Mouse (Mus musculus): ENCODE measurements around the gene Slc40a1.

Gene Slc40a1

GRCm38 (mm10) chr1:45926393-45926763 lies at the start of gene Slc40a1:
Gene Slc40a1, minus strand, starts transcription at chr1:45926523.
- DNase-seq: no peak

GRCm38 (mm10) chr1:45971314-45971713 lies 45.0 kb upstream of the Slc40a1 start:
- no peak for DNase-seq

DNA sequence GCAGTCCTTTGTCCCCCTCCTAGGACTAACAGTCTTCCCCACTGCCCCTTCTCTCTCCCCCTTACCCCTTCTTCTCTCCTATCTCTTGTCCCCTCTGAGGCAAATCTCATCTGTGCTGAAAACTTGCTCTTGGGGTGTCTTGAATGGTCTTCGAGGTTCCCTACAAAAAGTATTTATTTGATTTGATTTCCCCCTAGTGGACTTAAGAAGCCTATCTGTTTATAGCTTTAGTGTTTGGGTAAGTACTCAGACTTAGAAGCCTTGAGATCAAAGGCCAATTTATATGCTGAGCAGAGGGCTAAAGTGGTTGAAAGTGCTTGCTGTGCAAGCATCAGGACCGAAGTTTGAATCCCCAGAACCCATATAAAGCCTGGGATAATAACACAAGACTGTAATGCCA lies 22.7 kb upstream of the Slc40a1 start:
- no peak for DNase-seq

- no peak for DNase-seq
Observed at GRCm38 (mm10) chr1:45947843-45948242, 21.5 kb upstream of the Slc40a1 start.

- no peak for DNase-seq
Observed at GRCm38 (mm10) chr1:45931127-45931526, 4.8 kb upstream of the Slc40a1 start.

GRCm38 (mm10) chr1:45926911-45927310 lies 588 bp upstream of the Slc40a1 start:
- no peak for DNase-seq

DNA sequence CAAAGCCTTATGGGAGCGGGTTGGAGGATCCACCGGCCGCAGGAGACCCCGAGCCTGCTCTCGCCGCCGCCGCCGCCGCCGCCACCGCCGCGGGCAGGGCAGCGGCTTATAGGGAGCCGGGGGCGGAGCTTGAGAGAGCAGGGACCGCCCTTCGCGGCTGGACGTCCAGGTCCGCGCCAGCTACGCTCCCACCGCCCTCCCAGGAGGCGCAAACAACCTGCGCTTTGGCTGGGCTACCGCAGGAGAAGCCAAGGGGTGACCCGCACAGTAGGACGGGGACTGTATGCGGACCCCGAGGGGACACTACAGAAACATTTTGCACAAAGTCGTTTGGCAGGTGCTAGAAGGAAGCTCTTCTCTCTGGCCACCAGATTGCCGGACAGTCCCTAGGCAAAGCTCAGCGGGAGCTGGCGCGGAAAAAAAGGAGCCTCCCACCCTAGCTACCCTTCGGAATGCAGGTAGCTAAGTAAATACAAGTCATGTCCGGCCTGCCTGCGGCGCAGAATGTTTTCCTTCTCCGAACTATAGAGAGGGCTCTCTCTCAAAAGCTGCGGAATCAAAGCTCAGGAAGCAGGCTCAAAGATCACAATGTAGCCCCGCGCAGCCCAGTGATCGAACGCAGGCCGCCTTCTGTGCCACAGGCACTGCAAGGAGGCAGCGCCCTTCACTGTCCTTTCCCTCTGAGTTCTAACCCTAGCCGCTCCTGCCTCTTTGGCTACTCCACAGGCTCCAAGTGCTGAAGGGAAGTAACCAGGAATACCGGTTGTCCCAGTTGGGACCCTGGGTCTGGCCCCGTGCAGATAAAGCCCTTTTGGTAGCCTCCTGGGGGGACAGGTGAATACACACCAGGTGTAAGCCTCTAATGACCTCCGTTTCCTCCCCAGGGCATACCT lies 577 bp downstream of the Slc40a1 start:
- DNase-seq: peak; percentile 83 to 85

DNA sequence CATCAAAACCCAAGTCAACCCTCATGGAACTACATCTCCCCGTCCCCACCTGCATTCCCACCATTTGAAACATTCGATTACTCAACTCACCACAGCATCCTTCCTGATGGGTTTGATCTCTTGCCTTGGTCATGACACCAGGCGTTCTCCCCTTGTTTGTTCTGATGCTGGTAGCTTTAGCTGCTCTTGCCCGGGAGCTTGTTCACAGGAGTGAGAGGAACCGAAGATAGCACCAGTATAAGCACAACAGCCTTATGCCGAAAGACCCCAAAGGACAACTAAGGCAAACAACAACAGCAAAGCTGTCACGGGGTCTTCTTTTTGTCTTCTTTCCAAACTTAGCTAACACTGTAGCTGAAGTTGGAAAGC lies 1.2 kb downstream of the Slc40a1 start:
- DNase-seq: no peak

GRCm38 (mm10) chr1:45924516-45924915 lies 1.8 kb downstream of the Slc40a1 start:
- DNase-seq: no peak

GRCm38 (mm10) chr1:45923306-45923705 lies 3.0 kb downstream of the Slc40a1 start:
- no peak for DNase-seq

- no peak for DNase-seq
Observed at GRCm38 (mm10) chr1:45920703-45921102, 5.6 kb downstream of the Slc40a1 start.

DNA sequence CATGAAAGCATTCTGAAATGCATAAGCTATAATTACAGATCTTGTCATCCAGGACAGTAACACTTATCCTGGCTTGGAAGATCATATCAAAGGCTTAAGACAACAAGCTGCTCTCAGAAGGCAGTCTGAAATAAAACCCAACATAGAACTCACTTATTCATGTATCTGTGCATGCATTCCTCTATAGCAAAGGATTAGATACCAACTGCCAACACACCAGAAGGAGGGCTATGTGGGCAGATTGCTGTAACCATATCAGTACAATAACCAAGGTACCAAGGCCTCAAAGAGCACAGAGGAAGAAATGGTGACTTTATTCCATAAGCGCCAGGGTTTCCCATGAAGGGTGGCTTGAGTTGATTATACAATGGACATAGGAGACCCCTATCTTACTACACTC lies 6.6 kb downstream of the Slc40a1 start:
- no peak for DNase-seq

- no peak for DNase-seq
Observed at GRCm38 (mm10) chr1:45917136-45917803, 9.1 kb downstream of the Slc40a1 start.

DNA sequence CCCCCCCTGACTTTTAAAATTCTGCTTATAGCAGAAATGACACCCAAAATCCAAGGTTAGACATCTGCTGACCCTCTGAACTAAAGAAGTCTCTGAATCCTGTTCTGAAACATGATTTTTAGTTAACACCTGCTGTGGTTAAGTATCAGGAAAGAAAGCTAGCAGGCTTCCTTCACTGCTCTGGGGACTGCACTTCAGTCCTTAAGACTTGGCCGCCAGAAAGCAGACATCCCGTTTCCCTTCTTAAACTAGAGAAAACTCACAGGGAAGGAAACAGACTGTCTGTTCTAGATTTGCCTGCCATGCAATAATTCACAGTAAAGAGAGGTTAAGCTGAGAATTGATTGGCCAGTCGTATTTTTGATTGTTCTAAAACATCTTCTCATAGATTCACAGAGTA lies 10.1 kb downstream of the Slc40a1 start:
- DNase-seq: no peak

- DNase-seq: no peak
Observed at GRCm38 (mm10) chr1:45914236-45914635, 12.1 kb downstream of the Slc40a1 start.

GRCm38 (mm10) chr1:45905107-45905821 lies 21.1 kb downstream of the Slc40a1 start:
- peak; percentile 23 to 74 for DNase-seq

- no peak for DNase-seq
Observed at GRCm38 (mm10) chr1:45904161-45904560, 22.2 kb downstream of the Slc40a1 start.

DNA sequence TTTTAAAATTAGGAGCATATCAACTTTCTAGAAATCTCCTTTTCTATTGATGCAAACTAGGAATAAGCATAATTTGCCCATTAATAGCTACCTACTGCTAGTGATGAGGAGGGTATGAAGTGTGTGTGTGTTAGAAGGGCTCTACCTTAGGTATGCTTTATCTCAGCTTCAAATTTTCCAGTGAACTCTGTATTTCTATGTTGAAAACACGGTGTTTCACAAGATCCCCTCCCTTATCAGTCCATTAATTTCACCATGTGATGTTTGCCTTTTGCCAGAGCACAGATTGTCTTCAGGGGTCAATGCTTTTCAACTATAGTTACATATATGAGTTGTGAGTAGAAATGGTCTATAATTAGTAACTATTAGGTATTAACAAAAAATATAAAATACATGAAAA lies 28.3 kb downstream of the Slc40a1 start:
- DNase-seq: no peak

DNA sequence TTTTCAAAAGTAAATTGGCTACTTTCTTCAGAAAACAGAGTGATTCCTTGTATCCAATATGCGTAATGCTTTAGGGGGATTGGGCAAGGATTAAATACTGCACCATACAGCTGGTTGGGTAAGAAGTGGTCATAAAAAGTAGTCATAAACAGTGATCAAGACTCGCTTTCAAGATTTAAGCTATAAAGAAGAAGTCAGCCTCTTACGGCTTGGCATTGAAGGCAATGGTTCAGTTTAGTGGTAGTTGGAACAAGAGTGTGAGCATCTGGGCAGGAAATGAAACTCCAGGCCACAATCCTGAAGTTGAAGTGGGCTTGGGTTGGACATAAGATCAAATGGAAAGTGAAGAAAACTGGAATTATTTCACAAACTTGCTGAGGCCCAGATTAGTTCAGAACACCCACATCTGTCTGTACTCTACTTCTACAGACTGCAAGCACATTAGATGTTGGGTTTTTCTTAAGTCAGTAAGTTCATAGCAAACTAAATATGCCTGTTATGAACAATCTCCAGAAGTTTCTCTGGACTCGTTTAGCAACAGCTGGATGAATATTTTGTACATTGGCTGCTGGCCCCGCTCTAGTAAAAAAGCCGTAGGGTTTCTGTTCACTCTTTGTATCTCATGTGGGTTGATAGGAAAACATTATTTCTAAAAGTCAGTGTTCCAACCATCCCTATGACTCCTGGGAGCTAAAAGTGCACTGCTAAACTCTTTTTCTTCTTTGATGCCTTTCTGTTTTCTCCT lies 32.0 kb downstream of the Slc40a1 start:
- DNase-seq: no peak

DNA sequence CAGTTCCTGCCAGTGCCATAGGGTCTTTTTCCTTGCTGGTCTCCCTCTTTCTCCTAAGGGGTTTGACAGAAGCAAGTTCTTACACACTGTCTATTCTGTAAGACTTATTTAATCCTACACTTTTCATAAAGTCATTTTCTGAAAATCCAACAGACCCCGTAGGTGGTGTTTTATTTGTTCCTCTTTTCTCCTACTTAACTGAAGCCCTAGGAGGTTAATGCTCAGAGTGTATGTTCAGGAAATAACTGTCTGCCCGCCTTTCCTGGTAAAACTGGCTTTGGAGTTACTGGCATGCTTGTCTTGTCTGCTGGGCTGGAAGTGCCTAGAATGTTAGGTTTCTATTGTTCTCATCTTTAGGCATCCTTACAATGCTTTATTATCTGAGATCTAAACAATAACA lies 34.3 kb downstream of the Slc40a1 start:
- no peak for DNase-seq

- no peak for DNase-seq
Observed at GRCm38 (mm10) chr1:45890173-45890572, 36.1 kb downstream of the Slc40a1 start, which contains the start of gene Gm5269. Gene Gm5269, minus strand, starts transcription at chr1:45890273.

DNA sequence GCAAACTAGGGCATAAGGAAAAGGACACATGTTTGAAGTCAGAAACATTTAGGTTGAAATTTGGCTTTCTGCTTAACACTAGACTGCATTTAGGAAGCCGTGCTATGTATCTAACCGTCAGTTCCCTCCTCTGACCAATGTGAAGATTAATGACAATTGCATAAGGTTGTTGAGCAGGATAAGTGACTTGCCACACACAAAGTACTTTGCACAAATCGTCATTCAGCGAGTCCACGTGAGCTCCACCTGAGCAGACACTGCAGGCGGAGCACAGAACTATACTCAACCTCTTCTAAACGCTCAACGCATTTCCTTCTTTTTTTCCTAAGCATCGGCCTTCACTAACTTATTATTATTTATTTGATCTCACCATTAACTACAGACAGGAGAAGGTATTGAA lies 39.5 kb downstream of the Slc40a1 start:
- no peak for DNase-seq

DNA sequence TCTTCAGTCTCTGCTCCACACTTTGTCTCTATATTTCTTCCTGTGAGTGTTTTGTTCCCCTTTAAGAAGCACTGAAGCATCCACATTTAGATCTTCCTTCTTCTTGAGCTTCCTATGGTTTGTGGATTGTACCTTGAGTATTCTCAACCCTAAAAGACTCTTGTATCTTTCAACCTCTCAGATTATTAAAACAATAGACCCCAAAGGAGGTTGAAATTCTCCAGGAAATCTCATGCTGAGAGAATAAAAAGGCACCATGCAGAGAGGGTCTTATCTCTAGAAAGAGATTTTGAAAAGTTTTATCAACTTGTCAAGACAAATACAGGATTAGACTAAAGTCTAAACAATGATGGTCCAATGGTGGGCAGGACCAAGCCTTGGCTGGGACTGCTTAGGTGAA lies 42.9 kb downstream of the Slc40a1 start:
- DNase-seq: no peak

Measured in lung, postnatal 4 days (tissue).